Mouse (Mus musculus) MN1 (cell line): ENCODE measurements around the gene Nckap5.

Experiments
- DNase-seq: peaks from one replicate; pipeline ENCODE4 v3.0.0-alpha.2; 2016; ENCODE audit warnings: low spot score

Gene Nckap5

GRCm38 (mm10) chr1:126557791-126558294 is 272.8 kb downstream of the Nckap5 start:
- no peak for DNase-seq

GRCm38 (mm10) chr1:126547979-126548378 is 282.6 kb downstream of the Nckap5 start:
- DNase-seq, result no peak

GRCm38 (mm10) chr1:126544471-126544870 is 286.1 kb downstream of the Nckap5 start:
- no peak for DNase-seq

GRCm38 (mm10) chr1:126537223-126537757 is 293.3 kb downstream of the Nckap5 start:
- DNase-seq, result no peak

GRCm38 (mm10) chr1:126535527-126535926 is 295.1 kb downstream of the Nckap5 start:
- no peak for DNase-seq

GRCm38 (mm10) chr1:126534046-126534445 is 296.6 kb downstream of the Nckap5 start:
- DNase-seq, result no peak

DNA sequence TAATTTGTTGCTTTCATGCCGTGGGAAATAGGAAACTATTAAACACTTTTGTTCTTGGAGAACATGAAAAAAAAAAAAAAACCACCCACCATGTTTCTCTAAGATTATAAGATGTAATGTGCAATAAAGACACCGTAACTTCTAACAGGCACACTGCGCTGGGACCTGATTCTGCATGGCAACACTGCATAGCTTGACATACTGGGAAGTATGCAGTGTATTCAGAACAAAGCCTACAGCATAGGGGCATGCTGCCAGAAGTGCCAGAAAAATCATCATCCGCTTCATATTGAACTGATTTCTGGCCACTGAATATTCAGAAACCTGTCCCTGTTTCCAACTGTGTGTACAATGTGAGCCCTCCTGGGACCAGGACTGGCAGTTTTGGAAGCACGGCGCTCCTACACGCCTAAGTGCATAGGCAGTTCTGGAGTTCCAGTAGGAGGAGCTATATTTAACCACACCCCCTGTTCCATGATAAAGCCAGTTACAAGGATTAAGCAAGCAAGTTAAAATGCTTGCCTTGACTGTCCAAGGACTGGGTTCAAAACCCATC is 302.5 kb downstream of the Nckap5 start:
- DNase-seq, result no peak

DNA sequence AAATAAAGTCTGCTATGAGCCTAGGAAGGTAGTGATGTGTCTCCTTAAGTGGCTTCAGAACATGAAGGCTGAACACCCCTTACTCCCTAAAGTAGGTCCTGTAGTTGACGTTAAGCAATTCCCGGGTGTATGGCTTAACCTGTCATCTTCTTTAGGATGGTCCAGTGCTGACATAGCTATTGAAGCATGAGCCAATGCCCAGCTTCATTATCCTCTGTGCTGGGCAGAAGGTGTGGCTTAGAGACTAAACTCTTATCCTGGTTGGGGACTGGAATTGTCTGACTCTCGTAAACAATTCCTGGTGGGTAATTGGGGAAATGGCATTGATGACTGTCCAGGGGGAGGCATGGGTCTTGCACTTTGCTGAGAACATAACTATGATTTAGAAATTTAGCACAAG is 312.5 kb downstream of the Nckap5 start:
- no peak for DNase-seq

GRCm38 (mm10) chr1:126517427-126517826 is 313.2 kb downstream of the Nckap5 start:
- DNase-seq, result no peak

GRCm38 (mm10) chr1:126515054-126515756 is 315.4 kb downstream of the Nckap5 start:
- no peak for DNase-seq

DNA sequence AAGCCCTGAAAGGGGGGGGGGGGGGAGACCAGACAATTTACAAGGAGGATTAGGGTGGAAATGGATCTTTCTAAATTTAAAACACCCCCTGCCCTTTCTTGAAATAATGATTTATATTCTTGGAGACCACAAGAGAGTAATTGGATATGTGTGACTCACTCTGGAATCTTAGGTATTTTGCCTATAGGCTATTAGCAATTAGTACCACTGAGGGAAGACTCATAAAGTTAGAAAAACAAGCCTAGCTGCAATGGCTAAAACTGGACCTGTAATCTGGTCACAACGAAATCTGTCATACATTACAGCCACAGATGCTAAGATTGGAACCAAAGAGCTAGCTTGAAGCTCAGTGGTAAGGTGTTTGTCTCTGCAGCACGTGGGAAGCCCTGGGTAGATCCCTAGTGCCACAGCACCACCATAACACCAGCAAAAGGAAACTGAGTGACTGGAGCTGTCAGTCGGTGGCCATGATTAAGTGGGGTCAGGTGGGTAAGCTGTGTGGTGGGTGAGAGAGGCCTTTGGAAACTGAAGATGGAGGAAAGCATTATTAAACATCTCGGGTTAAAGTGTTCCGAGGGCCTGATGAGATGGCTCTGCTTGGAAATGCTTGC is 318.7 kb downstream of the Nckap5 start:
- DNase-seq, result no peak

- no peak for DNase-seq
Observed at GRCm38 (mm10) chr1:126504717-126505116, 325.9 kb downstream of the Nckap5 start.

DNA sequence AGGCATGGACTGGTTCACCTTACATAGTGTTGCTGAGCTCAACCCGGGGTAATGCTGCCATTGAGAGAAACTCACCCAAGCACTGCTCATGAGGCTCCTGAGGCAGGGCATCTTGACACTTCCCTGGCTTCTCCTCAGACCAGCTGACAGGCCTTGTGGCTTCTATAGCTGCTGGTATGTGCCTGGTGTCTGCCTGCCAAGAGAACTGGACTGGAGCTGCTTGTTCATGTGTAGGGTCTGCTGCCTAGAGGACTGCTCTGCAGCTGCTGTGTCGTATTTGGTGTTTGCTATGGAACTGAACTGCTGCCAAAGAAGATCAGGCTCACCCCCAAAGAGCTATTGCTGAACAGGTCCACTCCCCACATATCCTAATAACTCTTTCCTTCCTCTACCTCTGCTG is 327.9 kb downstream of the Nckap5 start:
- no peak for DNase-seq

DNA sequence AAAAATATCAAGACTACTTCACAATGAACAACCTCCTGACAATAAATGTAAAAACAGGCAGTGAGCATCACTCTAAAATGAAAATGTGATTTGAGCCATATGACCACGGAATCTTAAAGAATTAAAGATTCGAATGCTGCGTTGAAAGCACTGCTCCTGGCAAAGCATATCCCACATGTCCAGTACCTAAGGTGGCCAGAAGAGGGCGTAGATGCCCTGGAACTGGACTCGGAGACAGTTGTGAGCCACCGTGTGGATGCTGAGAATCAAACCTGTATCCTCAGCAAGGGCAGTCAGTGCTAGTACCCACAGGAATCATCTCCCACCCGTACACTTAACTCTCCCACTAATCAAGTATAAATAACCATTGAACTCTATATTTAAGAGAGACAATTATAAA is 333.9 kb downstream of the Nckap5 start:
- DNase-seq, result no peak

DNA sequence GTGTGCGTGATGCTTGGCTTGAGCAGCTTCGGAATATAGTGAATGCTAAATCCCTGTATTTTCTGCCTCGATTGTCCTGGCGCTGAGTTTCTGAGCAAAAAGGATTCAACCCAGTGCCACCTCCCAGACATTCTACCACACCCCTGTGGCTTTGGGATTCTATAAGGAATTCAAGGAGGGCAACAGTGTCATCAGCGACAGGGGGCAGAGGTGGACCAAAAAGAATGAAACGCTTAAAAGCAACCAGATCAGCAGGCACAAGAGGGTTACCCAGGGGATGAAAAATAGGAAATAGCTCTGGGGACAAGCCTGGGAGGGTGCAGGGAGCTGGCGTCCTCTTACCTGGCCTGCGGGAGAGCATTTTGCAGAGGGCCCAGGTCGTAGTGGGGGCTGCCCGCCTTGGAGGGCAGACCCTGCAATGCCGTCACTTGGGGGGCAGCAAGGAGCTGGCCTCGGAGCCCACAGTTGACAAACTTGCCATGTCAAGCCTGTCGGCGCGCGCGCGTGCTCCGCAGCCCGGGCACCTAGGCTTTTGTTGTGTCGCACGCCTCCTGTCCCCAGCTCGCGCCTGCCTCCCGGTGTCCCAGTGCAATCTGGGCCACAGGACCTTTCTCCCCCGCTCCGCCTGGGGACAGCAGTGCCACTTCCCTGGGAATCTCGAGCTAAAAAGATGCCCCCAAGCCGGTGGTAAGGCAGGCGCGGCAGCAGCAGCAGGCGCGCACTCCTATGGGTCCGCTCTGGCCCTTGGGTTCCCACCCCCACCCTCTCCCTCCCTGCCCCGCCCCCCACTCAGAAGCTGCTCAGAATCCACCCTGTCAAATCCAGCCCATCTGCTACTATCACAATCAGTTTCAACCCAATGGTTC is 338.2 kb downstream of the Nckap5 start:
- no peak for DNase-seq

DNA sequence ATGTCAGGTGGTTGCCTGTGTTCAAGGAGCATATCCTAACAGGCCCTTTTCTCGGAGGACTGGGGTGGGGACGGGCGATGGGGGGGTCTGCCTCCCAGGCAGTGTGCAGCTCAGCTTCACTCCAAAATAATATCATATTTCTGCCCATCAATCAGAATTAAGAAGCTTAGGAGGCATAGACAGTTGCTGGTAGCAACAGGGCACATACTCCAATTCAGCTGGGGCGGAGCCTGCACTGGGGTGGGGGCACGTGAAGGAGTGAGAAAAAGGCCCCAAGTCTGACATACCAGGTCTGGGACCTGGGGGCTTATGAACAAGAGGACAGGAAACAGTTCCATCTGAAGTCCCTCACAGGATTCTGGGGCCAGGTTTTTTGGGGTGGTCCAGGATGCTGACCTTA is 339.2 kb downstream of the Nckap5 start:
- no peak for DNase-seq

- no peak for DNase-seq
Observed at GRCm38 (mm10) chr1:126490256-126490655, 340.3 kb downstream of the Nckap5 start.

DNA sequence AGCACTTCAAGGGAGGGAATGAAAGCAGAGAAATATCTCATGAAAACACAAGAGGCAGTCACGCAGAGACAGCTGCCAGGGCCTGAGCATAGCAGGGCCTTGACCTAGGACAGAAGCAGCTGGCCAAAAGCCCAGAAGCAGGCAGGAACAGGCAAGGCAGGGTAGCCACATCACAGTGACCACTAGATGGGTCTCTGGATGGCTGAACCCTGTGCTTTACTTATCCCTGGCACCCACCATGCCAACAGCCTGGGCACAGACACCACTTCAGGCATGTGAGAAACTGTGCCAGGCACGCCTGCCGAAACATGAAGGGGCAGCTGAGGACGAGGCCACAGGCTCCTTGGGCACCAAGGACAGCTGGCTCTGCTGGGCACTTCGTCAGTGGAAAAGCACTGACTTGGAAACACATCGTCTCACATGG is 345.9 kb downstream of the Nckap5 start:
- DNase-seq, result no peak

DNA sequence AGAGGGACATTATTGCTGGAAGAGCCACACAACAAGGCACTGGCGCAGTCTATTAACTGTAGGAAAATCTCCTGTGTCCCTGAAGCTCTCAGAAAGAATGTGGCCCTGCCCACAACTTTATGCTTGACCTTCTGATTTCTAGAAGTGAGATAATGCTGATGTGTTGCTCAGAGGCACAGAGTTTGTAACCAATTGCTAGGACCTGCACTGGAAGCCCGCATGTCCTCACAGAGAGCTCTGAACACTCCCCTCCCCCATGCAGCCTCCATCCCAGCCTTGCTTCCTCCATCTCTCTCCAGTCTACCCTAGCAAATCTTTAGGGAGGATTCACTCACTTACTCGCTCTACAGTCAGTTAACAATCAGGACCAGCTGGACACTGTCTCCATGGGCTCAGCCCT is 346.9 kb downstream of the Nckap5 start:
- no peak for DNase-seq

- DNase-seq, result no peak
Observed at GRCm38 (mm10) chr1:126481459-126482228, 349.0 kb downstream of the Nckap5 start.

- no peak for DNase-seq
Observed at GRCm38 (mm10) chr1:126473044-126473443, 357.6 kb downstream of the Nckap5 start.
